Mouse (Mus musculus) hindbrain, embryonic 11.5 days (tissue): ENCODE data around the gene Ddi2. TPM values are rescaled to one million over a fixed set of nuclear protein-coding genes. Genes with fewer than 3 reads are reported as not detected.
A peak's percentile ranks its signal among the peaks of the same experiment; 100 is the strongest.

Experiments used
- ATAC-seq: fragments of 200-750 bp; cut with Nextera tagmentation; 2 replicates; pipeline ENCODE4 v1.8.0; 2017; ENCODE audit warnings: mild to moderate bottlenecking, moderate TSS enrichment, moderate library complexity; ENCODE audit not compliant: low FRiP score
- DNase-seq: peaks from one replicate; pipeline ENCODE4 v3.0.0-alpha.2; 2015; ENCODE audit warnings: low spot score
- H3K27ac ChIP-seq: fragments of 300-500 bp; sonication (generic); 2 replicates; pipeline ENCODE4 v1.5.1; 2014; ENCODE audit warnings: mild to moderate bottlenecking, low read depth, low read length
- H3K27me3 ChIP-seq: fragments of 300-500 bp; sonication (generic); 2 replicates; pipeline ENCODE4 v1.6.1; 2014; ENCODE audit warnings: mild to moderate bottlenecking, low read length, moderate library complexity, mixed read lengths; ENCODE audit not compliant: control insufficient read depth, insufficient read depth
- H3K36me3 ChIP-seq: fragments of 300-500 bp; sonication (generic); 2 replicates; pipeline ENCODE4 v1.6.1; 2014; ENCODE audit warnings: mild to moderate bottlenecking, low read length, moderate library complexity, mixed read lengths; ENCODE audit not compliant: control insufficient read depth, insufficient read depth
- H3K4me1 ChIP-seq: fragments of 300-500 bp; sonication (generic); replicated peaks from 2 replicates; pipeline ENCODE4 v1.6.1; 2014; ENCODE audit warnings: low read length, mixed read lengths; ENCODE audit not compliant: control insufficient read depth, insufficient read depth
- H3K4me2 ChIP-seq: fragments of 300-500 bp; sonication (generic); replicated peaks from 2 replicates; pipeline ENCODE4 v1.6.1; 2014; ENCODE audit warnings: mild to moderate bottlenecking, low read depth, low read length
- H3K4me3 ChIP-seq: fragments of 300-500 bp; sonication (generic); 2 replicates; pipeline ENCODE4 v1.5.1; 2014; ENCODE audit warnings: low read depth, low read length
- H3K9ac ChIP-seq: fragments of 300-500 bp; sonication (generic); 2 replicates; pipeline ENCODE4 v1.6.1; 2014; ENCODE audit warnings: low read depth, low read length
- H3K9me3 ChIP-seq: fragments of 300-500 bp; sonication (generic); 2 replicates; pipeline ENCODE4 v1.6.1; 2016; ENCODE audit warnings: low read length; ENCODE audit not compliant: control insufficient read depth
- WGBS: fragments of 180-500 bp; shearing (Covaris S2); extraction: QIAGEN DNeasy Blood & Tissue Kit; methylation state at CpG from one replicate; pipeline ENCODE4 v1.1.7; 2014; 5-methylcytosine and 5-hydroxymethylcytosine counted together
- polyA plus RNA-seq: library from polyadenylated mRNA; unstranded; fragments of >200 nt; fragmentation: Nextera tagmentation; extraction: Ambion mirVana; gene quantifications from 2 replicates; pipeline ENCODE4 v1.2.1, GENCODE M21; 2014

Gene Ddi2
- polyA plus RNA-seq, 1 experiment from 2014 or later: 15.0 TPM

DNA sequence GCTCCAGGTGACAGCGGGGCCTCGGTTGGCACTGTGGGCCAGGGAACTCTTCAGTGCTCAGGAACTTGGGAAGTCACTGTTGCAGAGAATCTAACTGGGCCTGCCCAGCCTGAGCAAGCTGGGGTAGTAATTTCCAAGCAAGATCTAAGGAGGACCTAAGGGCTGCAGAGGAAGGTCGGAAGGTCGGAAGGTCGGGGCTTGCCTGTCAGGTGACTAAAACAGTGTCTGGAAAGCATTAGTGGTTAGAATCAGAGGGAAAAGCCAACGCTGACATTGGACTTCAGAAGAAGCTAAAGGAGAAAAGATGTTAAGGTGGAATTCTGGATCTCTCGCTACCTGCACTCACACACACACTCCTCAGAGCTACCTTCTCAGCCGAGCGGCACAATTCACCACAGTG, 87.2 kb downstream of the Ddi2 start:
- no peak overlapping the region for H3K27ac ChIP-seq
- no peaks in the 10 kb centered on the region for H3K27me3 ChIP-seq
- no peak overlapping the region for H3K4me3 ChIP-seq
- H3K4me1 ChIP-seq: no peaks in the 10 kb centered on the region
- ATAC-seq (no peak), DNase-seq (no peak)
- 82% methylated on average over 9 of the region's 9 CpGs for WGBS
- H3K4me2 ChIP-seq: no peak overlapping the region
- no peak overlapping the region for H3K9ac ChIP-seq
- H3K9me3 ChIP-seq: no peaks in the 10 kb centered on the region
- peaks cover 19% of the 10 kb centered on the region for H3K36me3 ChIP-seq

DNA sequence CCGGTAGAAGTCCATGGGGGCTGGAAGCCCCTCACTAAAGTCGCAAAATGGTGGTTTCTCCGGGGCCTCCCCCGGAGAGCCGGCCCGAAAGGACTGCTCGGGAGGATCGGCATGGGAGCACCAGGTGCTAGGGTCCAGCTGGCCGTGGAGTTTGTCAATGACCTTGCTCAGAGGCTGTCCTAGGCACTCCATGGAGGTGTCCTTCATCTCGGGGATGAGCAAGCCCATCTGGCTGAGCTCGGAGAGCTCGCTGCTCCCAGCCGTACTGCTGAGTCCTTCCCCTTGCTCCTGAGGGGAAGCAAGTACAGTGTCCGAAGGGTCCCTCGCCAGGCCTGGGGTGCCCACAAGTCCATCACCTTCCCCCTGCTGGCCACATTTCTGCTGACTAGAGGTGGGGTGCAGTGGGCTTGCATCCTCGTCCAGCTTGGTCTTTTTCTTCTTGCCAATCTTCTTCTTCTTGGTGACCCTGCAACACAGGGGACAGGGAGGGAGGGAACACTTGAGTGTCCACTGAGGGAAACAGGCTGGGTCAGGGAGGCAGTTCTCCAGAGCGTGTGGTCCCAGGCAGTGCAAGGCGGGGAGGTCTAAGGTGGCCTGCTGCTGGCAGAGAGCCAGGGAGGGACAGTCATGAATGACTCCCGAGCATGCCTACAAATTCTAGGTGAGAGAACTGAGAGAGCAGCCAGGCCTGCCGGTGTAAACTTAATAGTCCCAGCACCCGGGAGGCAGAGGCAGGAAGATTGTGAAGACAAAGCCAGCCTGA, 90.9 kb downstream of the Ddi2 start:
- Histone ChIP-seq H3K9ac (no peak overlapping the region), H3K36me3 (peaks cover 27% of the 10 kb centered on the region)
- DNase-seq: no peak

DNA sequence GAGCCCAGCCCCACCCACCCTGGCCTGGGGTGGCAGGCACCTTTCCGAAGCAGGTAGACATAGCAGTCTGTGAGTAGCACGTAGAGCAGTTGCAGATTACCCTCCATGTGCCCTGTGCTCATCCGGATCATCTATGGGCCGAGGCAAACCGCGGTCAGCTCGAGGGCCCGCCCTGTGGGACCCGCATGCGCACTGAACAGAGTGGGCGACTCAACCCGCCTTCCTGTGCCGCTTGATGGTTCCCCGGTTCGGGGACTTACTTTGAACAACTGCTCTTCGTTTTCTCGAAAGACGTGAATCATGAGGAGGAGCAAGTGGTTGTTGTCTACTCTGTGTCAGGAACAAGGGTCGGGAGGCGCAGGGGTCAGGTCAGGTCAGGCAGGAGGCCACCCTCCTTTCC, 92.0 kb downstream of the Ddi2 start:
- DNase-seq (no peak), ATAC-seq (no peak)
- no peaks in the 10 kb centered on the region for H3K27me3 ChIP-seq
- H3K9me3 ChIP-seq: no peaks in the 10 kb centered on the region
- H3K27ac ChIP-seq: no peak overlapping the region
- H3K9ac ChIP-seq: no peak overlapping the region
- H3K36me3 ChIP-seq: peaks cover 27% of the 10 kb centered on the region
- no peaks in the 10 kb centered on the region for H3K4me1 ChIP-seq
- no peak overlapping the region for H3K4me2 ChIP-seq
- WGBS: 94% methylated on average over 20 of the region's 20 CpGs
- no peak overlapping the region for H3K4me3 ChIP-seq

More for the DNA sequence above, 90.9 kb downstream of the Ddi2 start:
- 95% methylated on average over 21 of the region's 21 CpGs for WGBS
- H3K27me3 ChIP-seq: no peaks in the 10 kb centered on the region
- H3K4me1 ChIP-seq: no peaks in the 10 kb centered on the region
- no peak for ATAC-seq
- H3K4me3 ChIP-seq: no peak overlapping the region
- H3K9me3 ChIP-seq: no peaks in the 10 kb centered on the region
- H3K27ac ChIP-seq: no peak overlapping the region
- no peak overlapping the region for H3K4me2 ChIP-seq

DNA sequence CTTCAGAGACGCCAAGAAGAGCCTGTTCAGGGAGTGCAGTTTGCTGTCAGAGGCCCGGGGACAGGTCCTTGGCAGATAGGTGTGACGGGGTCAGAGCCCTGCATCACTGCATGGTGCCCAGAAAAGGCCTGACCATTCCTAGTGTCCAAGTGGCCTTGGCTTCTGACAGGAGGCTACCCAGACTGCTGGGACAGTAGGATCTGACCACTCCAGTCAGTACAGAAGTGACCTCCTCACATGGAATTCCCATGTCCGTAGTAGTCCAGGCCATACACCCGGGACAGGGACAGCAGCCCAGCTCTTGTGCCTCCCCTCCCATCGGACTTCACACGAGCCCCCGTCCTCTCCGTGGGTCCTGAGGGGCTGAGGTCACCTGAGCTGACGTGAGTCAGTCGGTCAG, 93.2 kb downstream of the Ddi2 start:
- no peak overlapping the region for H3K9ac ChIP-seq
- H3K4me1 ChIP-seq: no peaks in the 10 kb centered on the region
- DNase-seq (no peak), ATAC-seq (0 out of 2 replicates have a peak, but pooled peaks have one; percentile 11)
- H3K4me2 ChIP-seq: no peak overlapping the region
- no peak overlapping the region for H3K27ac ChIP-seq
- WGBS: 91% methylated on average over 11 of the region's 11 CpGs
- H3K36me3 ChIP-seq: peaks cover 27% of the 10 kb centered on the region
- H3K4me3 ChIP-seq: no peak overlapping the region
- no peaks in the 10 kb centered on the region for H3K9me3 ChIP-seq
- H3K27me3 ChIP-seq: no peaks in the 10 kb centered on the region

DNA sequence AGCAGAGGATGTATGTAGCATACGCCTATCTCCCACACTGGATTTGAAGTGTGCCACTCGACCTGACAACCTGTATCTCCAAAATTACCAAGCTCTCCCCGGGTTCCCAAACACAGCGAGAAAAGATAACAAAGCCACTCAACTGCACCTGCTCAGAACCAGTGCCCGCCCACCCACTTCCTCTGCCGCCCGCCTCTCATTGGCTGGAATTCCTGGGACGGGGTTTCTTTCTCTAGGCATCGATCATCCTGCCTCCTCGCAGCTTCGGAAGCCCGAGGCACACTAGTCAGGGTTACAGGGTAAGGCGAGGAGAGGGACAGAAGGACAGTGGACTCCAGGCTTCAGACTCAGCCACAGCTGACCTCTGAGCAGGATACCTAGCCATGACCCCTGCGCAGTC, 94.6 kb downstream of the Ddi2 start:
- no peak overlapping the region for H3K9ac ChIP-seq
- H3K9me3 ChIP-seq: no peaks in the 10 kb centered on the region
- H3K36me3 ChIP-seq: peaks cover 23% of the 10 kb centered on the region
- H3K4me3 ChIP-seq: no peak overlapping the region
- no peak overlapping the region for H3K27ac ChIP-seq
- DNase-seq (no peak), ATAC-seq (no peak)
- WGBS: 87% methylated on average over 14 of the region's 14 CpGs
- no peak overlapping the region for H3K4me2 ChIP-seq
- peaks cover under 1% of the 10 kb centered on the region; the same call in 1 of the 2 replicates for H3K4me1 ChIP-seq
- no peaks in the 10 kb centered on the region for H3K27me3 ChIP-seq

Other genes with a start within 250 kb of the Ddi2 start
- 17.6 and 22.0 TPM in 2 replicates for gene Spen, start 184.8 kb downstream of the Ddi2 start, polyA plus RNA-seq
- 29.1 and 31.1 TPM in 2 replicates for gene Fblim1, start 117.3 kb downstream of the Ddi2 start, polyA plus RNA-seq
- 0.33 and 0.52 TPM in 2 replicates for gene Tmem82, start 104.8 kb downstream of the Ddi2 start, polyA plus RNA-seq
- not detected in 2 replicates for gene Slc25a34, start 99.6 kb downstream of the Ddi2 start, polyA plus RNA-seq
- 2.5 and 3.0 TPM in 2 replicates for gene Plekhm2, start 58.5 kb downstream of the Ddi2 start, polyA plus RNA-seq
- gene Rsc1a1, start 37.8 kb downstream of the Ddi2 start, polyA plus RNA-seq: 1.9 and 2.0 TPM in 2 replicates
- gene Agmat, start 23.3 kb upstream of the Ddi2 start, polyA plus RNA-seq: 0.14 TPM in 1 of 2 replicates, not detected in the other
- 4.9 and 5.4 TPM in 2 replicates for gene Dnajc16, start 67.5 kb upstream of the Ddi2 start, polyA plus RNA-seq
- gene Casp9, start 70.2 kb upstream of the Ddi2 start, polyA plus RNA-seq: 17.3 and 17.6 TPM in 2 replicates
- not detected in 2 replicates for gene Cela2a, start 102.7 kb upstream of the Ddi2 start, polyA plus RNA-seq
- not detected in 2 replicates for gene Ctrc, start 122.9 kb upstream of the Ddi2 start, polyA plus RNA-seq
- 25.0 and 26.1 TPM in 2 replicates for gene Efhd2, start 151.5 kb upstream of the Ddi2 start, polyA plus RNA-seq